In the genomic region with DNA sequence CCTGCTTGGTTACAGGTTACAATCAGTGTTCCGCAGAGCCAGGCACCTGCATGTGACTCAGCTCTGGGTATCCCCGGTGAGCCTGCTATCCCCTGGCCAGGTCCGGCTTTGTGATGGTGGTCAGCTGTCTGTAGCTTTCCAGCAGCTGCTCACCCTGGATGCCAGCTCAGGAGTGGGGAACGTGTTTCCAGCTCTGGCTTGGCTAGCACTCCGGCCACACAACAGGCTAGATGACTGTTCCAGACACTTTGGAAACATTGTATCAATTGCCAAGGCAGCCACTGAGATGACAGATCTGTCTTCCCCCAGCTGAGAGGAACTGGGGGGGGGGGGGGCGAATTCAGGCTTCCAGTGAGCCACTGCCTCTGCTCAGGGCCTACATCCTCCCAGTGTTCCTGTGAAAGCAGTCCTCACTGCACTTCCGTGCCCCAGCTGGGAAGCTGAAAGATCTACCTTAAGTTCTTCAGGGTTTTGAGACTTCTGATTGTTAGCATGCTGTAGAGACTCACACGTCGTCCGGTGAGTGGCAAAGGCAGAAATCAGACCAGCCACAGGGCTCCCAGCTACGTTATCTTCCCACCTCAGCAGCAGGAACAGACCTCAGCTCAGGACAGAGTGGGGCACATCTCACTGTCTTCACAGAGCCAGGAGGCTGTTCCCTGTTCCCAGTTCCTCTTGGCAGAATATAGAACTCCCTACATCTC, we compare ENCODE assay signal across 10 mouse cellular contexts.
DNase-seq lines count a peak whose midpoint lies in the region; ATAC-seq lines count a peak whose summit lies in the region.
"Had no signal": no experiment of that assay in that cellular context is flagged by ENCODE, and none has a peak within 500 bp of the region (broad histone marks: within the 10 kb centered on the region; RNA-seq: fewer than 3 reads in every experiment).

No protein-coding gene starts in this region.

- no peak overlapping the region for H3K4me3 ChIP-seq in intestine, embryonic 16.5 days (ENCODE audit: low read length)
- H3K4me3 ChIP-seq: limb, embryonic 12.5 days had no signal

- no peak overlapping the region for H3K4me2 ChIP-seq in intestine, embryonic 16.5 days (ENCODE audit: low read depth, low read length)
- H3K4me2 ChIP-seq: limb, embryonic 12.5 days had no signal

- H3K4me1 ChIP-seq in intestine, embryonic 16.5 days (ENCODE audit: control insufficient read depth, insufficient read depth, low read length): peaks cover 8% of the 10 kb centered on the region; the same call in 1 of the 2 replicates

- no peaks in the 10 kb centered on the region for H3K27me3 ChIP-seq in intestine, embryonic 16.5 days (replicated peaks; ENCODE audit: control insufficient read depth, insufficient read depth, low read length)
- H3K27me3 ChIP-seq: limb, embryonic 12.5 days had no signal

- H3K9me3 ChIP-seq in intestine, embryonic 16.5 days (ENCODE audit: control insufficient read depth, low read length): no peaks in the 10 kb centered on the region
- H3K9me3 ChIP-seq: limb, embryonic 12.5 days had no signal

- H3K9ac ChIP-seq in intestine, embryonic 16.5 days (ENCODE audit: low read depth, low read length): no peak overlapping the region
- H3K9ac ChIP-seq: limb, embryonic 12.5 days had no signal

- 73% methylated on average over 11 of the region's 11 CpGs for WGBS in intestine, embryonic 16.5 days

- no peak for ATAC-seq in intestine, embryonic 16.5 days

- no peak overlapping the region for H3K27ac ChIP-seq in intestine, embryonic 16.5 days (ENCODE audit: low read length)
- H3K27ac ChIP-seq: limb, embryonic 12.5 days had no signal

- H3K36me3 ChIP-seq in intestine, embryonic 16.5 days (ENCODE audit: control insufficient read depth, insufficient read depth, low read length): peaks cover 3% of the 10 kb centered on the region; the same call in 1 of the 2 replicates

- peak; percentile 50 for DNase-seq in thymus, postnatal 0 days (ENCODE audit: low spot score)
- no peak for DNase-seq in thymus, adult 18-20 months
- DNase-seq in heart, adult 11 months: peak; percentile 98
- DNase-seq in liver: peak; percentile 29
- DNase-seq in testis, postnatal 10 days (ENCODE audit: low spot score): peak; percentile 58
- no peak for DNase-seq in adrenal gland, postnatal 36 days
- DNase-seq in embryo, embryonic 10.5 days (ENCODE audit: low spot score): no peak
- DNase-seq: adrenal gland, postnatal 10 days had no signal

Comparison
In these comparisons a context has a peak if more than half of its experiments do, and no peak if none do; other contexts are left out.
1. DNase-seq: peak in thymus, postnatal 0 days (single experiment), heart, adult 11 months (single experiment), liver (single experiment) and testis, postnatal 10 days (single experiment); none in thymus, adult 18-20 months (0 of 2), adrenal gland, postnatal 36 days (0 of 2) and embryo, embryonic 10.5 days (single experiment).